Mouse (Mus musculus) heart, postnatal 0 days (tissue): Measurements from ENCODE around the gene Pdlim4. TPM values are rescaled to one million over a fixed set of nuclear protein-coding genes. Genes with fewer than 3 reads are reported as not detected.
"Not testable (repeated sequence)": the region's sequence is repeated elsewhere in the genome, so short reads cannot be mapped to it uniquely, and the experiment has no call there.

Source experiments
- ATAC-seq: fragments of 200-750 bp; cut with Nextera tagmentation; 2 replicates; pipeline ENCODE4 v1.8.0; 2017; ENCODE audit warnings: low read depth, moderate number of reproducible peaks, moderate library complexity; ENCODE audit not compliant: insufficient read depth
- DNase-seq: peaks from one replicate; pipeline ENCODE4 v3.0.0-alpha.2; 2016; ENCODE audit warnings: low spot score
- H3K27ac ChIP-seq: fragments of 300-500 bp; sonication (generic); 2 replicates; pipeline ENCODE4 v1.5.1; 2014; ENCODE audit warnings: low read depth, mild to moderate bottlenecking
- H3K27me3 ChIP-seq: fragments of 300-500 bp; sonication (generic); 2 replicates; pipeline ENCODE4 v1.6.1; 2014; ENCODE audit warnings: low read length, mixed read lengths; ENCODE audit not compliant: control insufficient read depth, insufficient read depth
- H3K36me3 ChIP-seq: fragments of 300-500 bp; sonication (generic); replicated peaks from 2 replicates; pipeline ENCODE4 v1.6.1; 2014; ENCODE audit warnings: low read length, mixed read lengths; ENCODE audit not compliant: control insufficient read depth, insufficient read depth
- H3K4me1 ChIP-seq: fragments of 300-500 bp; sonication (generic); 2 replicates; pipeline ENCODE4 v1.6.1; 2014; ENCODE audit warnings: antibody characterized with exemption; ENCODE audit not compliant: control insufficient read depth, insufficient read depth
- H3K4me2 ChIP-seq: fragments of 300-500 bp; sonication (generic); 2 replicates; pipeline ENCODE4 v1.6.1; 2014; ENCODE audit warnings: low read depth, mild to moderate bottlenecking, low read length, moderate library complexity
- H3K4me3 ChIP-seq: fragments of 300-500 bp; sonication (generic); 2 replicates; pipeline ENCODE4 v1.5.1; 2014; ENCODE audit warnings: low read depth, low read length
- H3K9ac ChIP-seq: fragments of 300-500 bp; sonication (generic); replicated peaks from 2 replicates; pipeline ENCODE4 v1.6.1; 2014; ENCODE audit warnings: low read depth, low read length, mixed read lengths
- H3K9me3 ChIP-seq: fragments of 300-500 bp; sonication (generic); replicated peaks from 2 replicates; pipeline ENCODE4 v1.6.1; 2016; ENCODE audit warnings: low read length; ENCODE audit not compliant: control insufficient read depth
- CTCF ChIP-seq: IDR thresholded peaks from 2 replicates; pipeline ENCODE4 v1.5.1; 2016; ENCODE audit warnings: antibody characterized with exemption, control low read depth, low read depth
- EP300 ChIP-seq: IDR thresholded peaks from 2 replicates; pipeline ENCODE4 v1.6.1; 2016; ENCODE audit warnings: antibody characterized with exemption, low read depth
- WGBS: fragments of 180-500 bp; shearing (Covaris S2); extraction: QIAGEN DNeasy Blood & Tissue Kit; methylation state at CpG from one replicate; pipeline ENCODE4 v1.1.7; 2014; 5-methylcytosine and 5-hydroxymethylcytosine counted together
- polyA plus RNA-seq: library from polyadenylated mRNA; unstranded; fragments of >200 nt; fragmentation: Nextera tagmentation; extraction: Ambion mirVana; gene quantifications from 2 replicates; pipeline ENCODE4 v1.2.1, GENCODE M21; 2015
- total RNA-seq: library from RNA; depleted of rRNA; stranded (reverse); fragments of >200 nt; gene quantifications from 2 replicates; pipeline ENCODE4 v1.2.3, GENCODE M21; 2014; ENCODE audit warnings: low replicate concordance; rRNA removed

The Pdlim4 gene
- total and polyA plus RNA-seq, 2 experiments from 2014 or later = 26.6 to 29.3 TPM

DNA sequence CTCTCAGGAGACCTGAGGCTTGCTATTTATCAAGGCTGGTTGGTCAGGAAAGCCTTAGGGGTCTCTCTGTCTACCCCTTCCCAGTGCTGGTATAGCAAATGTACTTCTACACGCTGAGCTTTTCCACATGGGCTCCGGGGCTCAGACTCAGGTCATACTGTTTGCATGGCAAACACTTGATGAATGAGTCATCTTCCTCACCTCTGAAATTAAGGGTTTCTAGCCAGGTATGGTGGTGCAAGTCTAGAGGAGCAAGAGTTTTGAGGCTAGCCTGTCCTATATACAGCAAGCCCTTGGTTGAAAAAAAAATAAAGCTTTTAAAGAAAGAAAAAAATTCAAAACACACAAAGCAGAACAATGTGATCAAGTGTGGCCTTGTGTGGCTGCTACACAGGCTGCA, 57.6 kb downstream of the Pdlim4 start:
- TF ChIP-seq CTCF (no peak), EP300 (no peak)
- no peaks in the 10 kb centered on the region for H3K27me3 ChIP-seq
- ATAC-seq = no peak
- no peaks in the 10 kb centered on the region for H3K36me3 ChIP-seq
- H3K4me1 ChIP-seq = peaks cover 3% of the 10 kb centered on the region; the same call in 1 of the 2 replicates
- H3K9ac ChIP-seq = no peak overlapping the region
- H3K27ac ChIP-seq = no peak overlapping the region
- H3K9me3 ChIP-seq = no peaks in the 10 kb centered on the region
- no peak overlapping the region for H3K4me2 ChIP-seq
- no peak overlapping the region for H3K4me3 ChIP-seq
- DNase-seq = no peak
- 77% methylated on average over 2 of the region's 2 CpGs for WGBS

DNA sequence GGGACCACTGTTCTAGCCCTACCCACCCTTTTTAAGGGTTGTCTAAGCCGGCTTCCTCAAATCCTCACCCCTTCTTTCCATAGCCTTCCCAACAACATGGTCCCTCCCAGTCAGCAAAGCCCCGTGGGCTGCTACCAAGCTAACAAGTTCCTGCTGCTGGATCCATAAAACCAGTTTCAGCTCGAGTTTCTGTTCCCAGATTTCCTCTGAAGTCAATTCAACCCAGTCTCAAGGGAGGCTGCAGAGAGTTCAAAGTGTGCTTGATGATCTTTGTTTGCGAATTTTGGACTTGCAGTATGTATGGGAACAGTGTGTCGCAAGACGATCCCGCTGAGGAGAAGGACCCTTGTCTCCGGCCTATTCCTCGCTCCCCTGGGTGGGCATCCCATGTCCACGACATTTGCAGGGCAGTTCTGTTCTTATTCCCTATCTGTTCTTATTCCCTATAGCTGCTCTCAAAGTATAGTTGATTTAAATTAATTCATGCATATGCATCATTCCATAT, 60.3 kb downstream of the Pdlim4 start:
- no peak for DNase-seq
- no peaks in the 10 kb centered on the region for H3K36me3 ChIP-seq
- 73% methylated on average over 10 of the region's 10 CpGs for whole genome bisulfite sequencing
- H3K27ac ChIP-seq = no peak overlapping the region
- H3K9ac ChIP-seq = no peak overlapping the region
- H3K9me3 ChIP-seq = no peaks in the 10 kb centered on the region
- TF ChIP-seq CTCF (no peak), EP300 (no peak)
- H3K4me2 ChIP-seq = no peak overlapping the region
- peaks cover 3% of the 10 kb centered on the region; the same call in 1 of the 2 replicates for H3K4me1 ChIP-seq
- ATAC-seq = no peak
- H3K4me3 ChIP-seq = no peak overlapping the region
- no peaks in the 10 kb centered on the region for H3K27me3 ChIP-seq

- H3K4me2 ChIP-seq = no peak overlapping the region
- no peak overlapping the region for H3K9ac ChIP-seq
- H3K4me3 ChIP-seq = no peak overlapping the region
- H3K4me1 ChIP-seq = peaks cover 3% of the 10 kb centered on the region; the same call in 1 of the 2 replicates
- H3K27me3 ChIP-seq = no peaks in the 10 kb centered on the region
- no peaks in the 10 kb centered on the region for H3K36me3 ChIP-seq
- TF ChIP-seq CTCF (no peak), EP300 (no peak)
- 90% methylated on average over 11 of the region's 11 CpGs for WGBS
- no peak for DNase-seq
- ATAC-seq = no peak
- H3K9me3 ChIP-seq = no peaks in the 10 kb centered on the region
- no peak overlapping the region for H3K27ac ChIP-seq
These were observed 61.1 kb downstream of the Pdlim4 start for GRCm38 (mm10) chr11:54007717-54008116.

DNA sequence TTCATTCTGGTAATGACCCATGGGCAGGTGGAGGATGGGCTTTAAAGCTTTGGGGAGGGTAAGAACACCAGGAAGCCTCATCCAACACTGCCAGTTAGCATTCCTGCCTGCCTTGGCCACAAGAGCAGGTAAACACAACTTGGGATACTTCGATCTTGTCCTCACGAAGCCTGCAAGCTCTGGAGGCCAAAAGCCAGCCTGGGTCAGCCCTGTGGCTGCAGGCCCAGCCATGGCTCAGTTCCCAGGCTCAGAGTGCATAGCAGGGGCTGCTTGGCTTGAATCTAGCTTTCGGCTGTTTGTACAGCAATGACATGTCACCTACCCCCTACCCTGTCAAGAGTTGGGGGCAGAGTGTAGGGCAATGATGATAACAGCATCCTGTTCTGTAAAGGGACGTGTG, 61.9 kb downstream of the Pdlim4 start:
- no peak overlapping the region for H3K4me2 ChIP-seq
- H3K9me3 ChIP-seq = no peaks in the 10 kb centered on the region
- no peak overlapping the region for H3K9ac ChIP-seq
- no peak for DNase-seq
- WGBS = 39% methylated on average over 4 of the region's 4 CpGs
- no peaks in the 10 kb centered on the region for H3K36me3 ChIP-seq
- no peak overlapping the region for H3K4me3 ChIP-seq
- ATAC-seq = no peak
- no peak for TF ChIP-seq EP300
- TF ChIP-seq CTCF = no peak
- H3K27me3 ChIP-seq = no peaks in the 10 kb centered on the region
- H3K4me1 ChIP-seq = peaks cover 3% of the 10 kb centered on the region; the same call in 1 of the 2 replicates
- no peak overlapping the region for H3K27ac ChIP-seq

- not testable (repeated sequence) for H3K27me3 ChIP-seq, H3K9ac ChIP-seq, H3K36me3 ChIP-seq, ATAC-seq, DNase-seq, H3K27ac ChIP-seq, H3K4me2 ChIP-seq, H3K4me1 ChIP-seq, H3K4me3 ChIP-seq, H3K9me3 ChIP-seq
- 51% methylated on average over 5 of the region's 5 CpGs for WGBS
These were observed 62.5 kb downstream of the Pdlim4 start for GRCm38 (mm10) chr11:54006362-54006761.

Other genes starting within 250 kb of the Pdlim4 start
- gene Gm12216, start 209.8 kb downstream of the Pdlim4 start, total RNA-seq = not detected in 2 replicates
- gene Gm12216, start 209.8 kb downstream of the Pdlim4 start, polyA plus RNA-seq = 1.2 and 1.6 TPM in 2 replicates
- 14.5 and 15.6 TPM in 2 replicates for gene Slc22a5, start 177.4 kb downstream of the Pdlim4 start, total RNA-seq
- 13.3 and 14.5 TPM in 2 replicates for gene Slc22a5, start 177.4 kb downstream of the Pdlim4 start, polyA plus RNA-seq
- 1.9 and 3.2 TPM in 2 replicates for gene Slc22a21, start 88.7 kb downstream of the Pdlim4 start, total RNA-seq
- gene Slc22a21, start 88.7 kb downstream of the Pdlim4 start, polyA plus RNA-seq = 0.89 and 1.5 TPM in 2 replicates
- 2.1 TPM in 2 replicates for gene Slc22a4, start 40.9 kb downstream of the Pdlim4 start, total RNA-seq
- 0.70 and 0.96 TPM in 2 replicates for gene Slc22a4, start 40.9 kb downstream of the Pdlim4 start, polyA plus RNA-seq
- gene P4ha2, start 31.1 kb upstream of the Pdlim4 start, total RNA-seq = 49.0 and 67.2 TPM in 2 replicates
- 18.9 and 19.8 TPM in 2 replicates for gene P4ha2, start 31.1 kb upstream of the Pdlim4 start, polyA plus RNA-seq
- not detected in 2 replicates for gene Csf2, start 180.7 kb upstream of the Pdlim4 start, total RNA-seq
- not detected in 2 replicates for gene Csf2, start 180.7 kb upstream of the Pdlim4 start, polyA plus RNA-seq
- gene Il3, start 198.3 kb upstream of the Pdlim4 start, total RNA-seq = not detected in 2 replicates
- gene Il3, start 198.3 kb upstream of the Pdlim4 start, polyA plus RNA-seq = not detected in 2 replicates
- gene Acsl6, start 234.8 kb upstream of the Pdlim4 start, total RNA-seq = 0.04 and 0.97 TPM in 2 replicates
- gene Acsl6, start 234.8 kb upstream of the Pdlim4 start, polyA plus RNA-seq = 0.32 and 0.51 TPM in 2 replicates